Mouse (Mus musculus) limb, embryonic 12.5 days (tissue): ENCODE results near the gene Lmod1. TPM values are rescaled to one million over a fixed set of nuclear protein-coding genes. Genes with fewer than 3 reads are reported as not detected.

Source experiments
- ATAC-seq: fragments of 200-750 bp; cut with Nextera tagmentation; 2 replicates; pipeline ENCODE4 v1.8.0; 2017; ENCODE audit warnings: low read depth, moderate TSS enrichment; ENCODE audit not compliant: insufficient number of reproducible peaks, insufficient read depth, low FRiP score, low TSS enrichment
- H3K27ac ChIP-seq: fragments of 300-500 bp; sonication (generic); 2 replicates; pipeline ENCODE4 v1.5.1; 2016; ENCODE audit warnings: mild to moderate bottlenecking, moderate library complexity
- H3K27me3 ChIP-seq: fragments of 300-500 bp; sonication (generic); 2 replicates; pipeline ENCODE4 v1.6.1; 2016; ENCODE audit warnings: mild to moderate bottlenecking, moderate library complexity
- H3K36me3 ChIP-seq: fragments of 300-500 bp; sonication (generic); 2 replicates; pipeline ENCODE4 v1.6.1; 2016; ENCODE audit warnings: mild to moderate bottlenecking, moderate library complexity
- H3K4me1 ChIP-seq: fragments of 300-500 bp; sonication (generic); replicated peaks from 2 replicates; pipeline ENCODE4 v1.6.1; 2016
- H3K4me2 ChIP-seq: fragments of 300-500 bp; sonication (generic); 2 replicates; pipeline ENCODE4 v1.6.1; 2016; ENCODE audit warnings: mild to moderate bottlenecking, moderate library complexity
- H3K4me3 ChIP-seq: fragments of 300-500 bp; sonication (generic); replicated peaks from 2 replicates; pipeline ENCODE4 v1.5.1; 2016; ENCODE audit warnings: mild to moderate bottlenecking
- H3K9ac ChIP-seq: fragments of 300-500 bp; sonication (generic); replicated peaks from 2 replicates; pipeline ENCODE4 v1.6.1; 2016; ENCODE audit warnings: mild to moderate bottlenecking, moderate library complexity
- H3K9me3 ChIP-seq: fragments of 300-500 bp; sonication (generic); 2 replicates; pipeline ENCODE4 v1.6.1; 2016; ENCODE audit warnings: mild to moderate bottlenecking, moderate library complexity
- WGBS: fragments of 180-500 bp; shearing (Covaris S2); methylation state at CpG from one replicate; pipeline ENCODE4 v1.1.7; 2016; 5-methylcytosine and 5-hydroxymethylcytosine counted together
- polyA plus RNA-seq: library from polyadenylated mRNA; unstranded; fragments of >200 nt; fragmentation: Nextera tagmentation; extraction: Ambion mirVana; gene quantifications from 2 replicates; pipeline ENCODE4 v1.2.1, GENCODE M21; 2016

Gene Lmod1
- polyA plus RNA-seq, 1 experiment from 2014 or later, result 0.29 TPM

GRCm38 (mm10) chr1:135363446-135363845 is 38.8 kb downstream of the Lmod1 start:
- WGBS, result 93% methylated on average over 8 of the region's 8 CpGs
- H3K4me3 ChIP-seq, result no peak overlapping the region
- no peaks in the 10 kb centered on the region for H3K36me3 ChIP-seq
- H3K27ac ChIP-seq, result no peak overlapping the region
- peaks cover 5% of the 10 kb centered on the region; the same call in 1 of the 2 replicates for H3K9me3 ChIP-seq
- no peaks in the 10 kb centered on the region for H3K4me1 ChIP-seq
- H3K9ac ChIP-seq, result no peak overlapping the region
- no peak for ATAC-seq
- no peak overlapping the region for H3K4me2 ChIP-seq
- H3K27me3 ChIP-seq, result no peaks in the 10 kb centered on the region

GRCm38 (mm10) chr1:135366380-135366779 is 41.8 kb downstream of the Lmod1 start:
- 0 out of 2 replicates have a peak, but pooled peaks cover 4% of the 10 kb centered on the region for H3K36me3 ChIP-seq
- 0 out of 2 replicates have a peak, but pooled peaks cover 8% of the 10 kb centered on the region for H3K4me1 ChIP-seq
- H3K27me3 ChIP-seq, result no peaks in the 10 kb centered on the region
- peaks cover 5% of the 10 kb centered on the region; the same call in 1 of the 2 replicates for H3K9me3 ChIP-seq
- no peak overlapping the region for H3K4me2 ChIP-seq
- H3K27ac ChIP-seq, result no peak overlapping the region
- no peak overlapping the region for H3K4me3 ChIP-seq
- ATAC-seq, result no peak
- no peak overlapping the region for H3K9ac ChIP-seq

GRCm38 (mm10) chr1:135367005-135367404 is 42.4 kb downstream of the Lmod1 start:
- no peak for ATAC-seq
- Histone ChIP-seq H3K27me3 (no peaks in the 10 kb centered on the region), H3K9ac (no peak overlapping the region), H3K4me3 (no peak overlapping the region), H3K27ac (no peak overlapping the region), H3K36me3 (0 out of 2 replicates have a peak, but pooled peaks cover 5% of the 10 kb centered on the region), H3K4me2 (no peak overlapping the region), H3K9me3 (peaks cover 4% of the 10 kb centered on the region; the same call in 1 of the 2 replicates), H3K4me1 (0 out of 2 replicates have a peak, but pooled peaks cover 9% of the 10 kb centered on the region)
- WGBS, result 82% methylated on average over 7 of the region's 7 CpGs

GRCm38 (mm10) chr1:135367595-135367994 is 43.0 kb downstream of the Lmod1 start:
- no peaks in the 10 kb centered on the region for H3K27me3 ChIP-seq
- no peak for ATAC-seq
- WGBS, result 79% methylated on average over 8 of the region's 8 CpGs
- H3K4me2 ChIP-seq, result no peak overlapping the region
- no peak overlapping the region for H3K9ac ChIP-seq
- H3K36me3 ChIP-seq, result peaks cover 11% of the 10 kb centered on the region; the same call in 1 of the 2 replicates
- H3K4me3 ChIP-seq, result no peak overlapping the region
- H3K4me1 ChIP-seq, result peaks cover 12% of the 10 kb centered on the region; the same call in 1 of the 2 replicates
- H3K9me3 ChIP-seq, result no peaks in the 10 kb centered on the region
- no peak overlapping the region for H3K27ac ChIP-seq

- Histone ChIP-seq H3K9ac (peak overlapping the region; percentile 54; the same call in 1 of the 2 replicates), H3K27ac (no peak overlapping the region), H3K36me3 (peaks cover 13% of the 10 kb centered on the region; the same call in 1 of the 2 replicates), H3K4me3 (peak overlapping the region; percentile 46), H3K4me2 (peak overlapping the region; percentile 83), H3K9me3 (no peaks in the 10 kb centered on the region), H3K4me1 (peaks cover 19% of the 10 kb centered on the region), H3K27me3 (no peaks in the 10 kb centered on the region)
- under 1% methylated on average over 20 of the region's 20 CpGs for WGBS
- ATAC-seq, result peak; percentile 17; the same call in 1 of the 2 replicates
These were observed 43.6 kb downstream of the Lmod1 start for GRCm38 (mm10) chr1:135368245-135368644.

- H3K4me3 ChIP-seq, result peak overlapping the region; percentile 46
- peaks cover 13% of the 10 kb centered on the region; the same call in 1 of the 2 replicates for H3K36me3 ChIP-seq
- H3K9ac ChIP-seq, result 0 out of 2 replicates have a peak overlapping the region, but pooled peaks have one; percentile 54
- H3K4me1 ChIP-seq, result peaks cover 24% of the 10 kb centered on the region
- H3K4me2 ChIP-seq, result peak overlapping the region; percentile 83
- 8% methylated on average over 14 of the region's 14 CpGs for WGBS
- H3K27me3 ChIP-seq, result no peaks in the 10 kb centered on the region
- H3K9me3 ChIP-seq, result no peaks in the 10 kb centered on the region
- H3K27ac ChIP-seq, result no peak overlapping the region
- ATAC-seq, result 0 out of 2 replicates have a peak, but pooled peaks have one; percentile 17
These were observed 44.4 kb downstream of the Lmod1 start for GRCm38 (mm10) chr1:135368982-135369381.

GRCm38 (mm10) chr1:135369415-135369814 is 44.8 kb downstream of the Lmod1 start:
- no peak overlapping the region for H3K4me2 ChIP-seq
- H3K27ac ChIP-seq, result no peak overlapping the region
- peaks cover 27% of the 10 kb centered on the region for H3K4me1 ChIP-seq
- ATAC-seq, result no peak
- 82% methylated on average over 5 of the region's 5 CpGs for WGBS
- H3K27me3 ChIP-seq, result no peaks in the 10 kb centered on the region
- peaks cover 13% of the 10 kb centered on the region; the same call in 1 of the 2 replicates for H3K36me3 ChIP-seq
- no peak overlapping the region for H3K4me3 ChIP-seq
- no peaks in the 10 kb centered on the region for H3K9me3 ChIP-seq
- no peak overlapping the region for H3K9ac ChIP-seq

GRCm38 (mm10) chr1:135373171-135373677 is 48.6 kb downstream of the Lmod1 start:
- Histone ChIP-seq H3K4me3 (no peak overlapping the region), H3K4me1 (peaks cover 33% of the 10 kb centered on the region), H3K27me3 (no peaks in the 10 kb centered on the region), H3K9ac (no peak overlapping the region; the same call in 1 of the 2 replicates), H3K36me3 (peaks cover 13% of the 10 kb centered on the region; the same call in 1 of the 2 replicates), H3K4me2 (peak overlapping the region; percentile 26), H3K9me3 (no peaks in the 10 kb centered on the region), H3K27ac (0 out of 2 replicates have a peak overlapping the region, but pooled peaks have one; percentile 12)
- no peak for ATAC-seq
- 64% methylated on average over 4 of the region's 4 CpGs for WGBS

- WGBS, result under 1% methylated on average over 19 of the region's 19 CpGs
- H3K9me3 ChIP-seq, result no peaks in the 10 kb centered on the region
- H3K27me3 ChIP-seq, result no peaks in the 10 kb centered on the region
- peak overlapping the region; percentile 70 for H3K27ac ChIP-seq
- H3K4me3 ChIP-seq, result peak overlapping the region; percentile 69
- H3K4me1 ChIP-seq, result peaks cover 28% of the 10 kb centered on the region
- H3K36me3 ChIP-seq, result peaks cover 13% of the 10 kb centered on the region; the same call in 1 of the 2 replicates
- peak; percentile 7 for ATAC-seq
- peak overlapping the region; percentile 88 for H3K9ac ChIP-seq
- H3K4me2 ChIP-seq, result peak overlapping the region; percentile 78
These were observed 49.7 kb downstream of the Lmod1 start for GRCm38 (mm10) chr1:135374175-135374867.

GRCm38 (mm10) chr1:135374868-135375581 is 50.4 kb downstream of the Lmod1 start, which contains the start of gene Shisa4:
Gene Shisa4, minus strand, starts transcription at chr1:135375237.
- H3K4me3 ChIP-seq, result peak within 1 kb of the TSS; percentile 69
- H3K27me3 ChIP-seq, result no peaks in the 10 kb centered on the region
- peaks cover 28% of the 10 kb centered on the region for H3K4me1 ChIP-seq
- no peaks in the 10 kb centered on the region for H3K9me3 ChIP-seq
- peak within 1 kb of the TSS; percentile 78 for H3K4me2 ChIP-seq
- WGBS, result 3% methylated on average over 36 of the region's 38 CpGs
- peak within 1 kb of the TSS; percentile 88 for H3K9ac ChIP-seq
- peak within 1 kb of the TSS; percentile 70 for H3K27ac ChIP-seq
- H3K36me3 ChIP-seq, result peaks cover 13% of the 10 kb centered on the region; the same call in 1 of the 2 replicates
- peak; percentile 90 for ATAC-seq

- no peak overlapping the region for H3K4me3 ChIP-seq
- peaks cover 11% of the 10 kb centered on the region for H3K4me1 ChIP-seq
- no peaks in the 10 kb centered on the region for H3K27me3 ChIP-seq
- 63% methylated on average over 9 of the region's 9 CpGs for WGBS
- H3K9me3 ChIP-seq, result no peaks in the 10 kb centered on the region
- H3K36me3 ChIP-seq, result peaks cover 19% of the 10 kb centered on the region
- H3K27ac ChIP-seq, result no peak overlapping the region
- no peak overlapping the region for H3K9ac ChIP-seq
- no peak overlapping the region for H3K4me2 ChIP-seq
- ATAC-seq, result no peak
These were observed 54.0 kb downstream of the Lmod1 start for GRCm38 (mm10) chr1:135378576-135378975.
